Mouse (Mus musculus) lung, postnatal 36 days (tissue): Measurements from ENCODE around the gene BC107364.
"Not testable (repeated sequence)": the region's sequence is repeated elsewhere in the genome, so short reads cannot be mapped to it uniquely, and the experiment has no call there.

Source experiments
- DNase-seq: peaks from one replicate; pipeline ENCODE4 v3.0.0; 2022; ENCODE audit warnings: mixed read lengths

Gene BC107364

GRCm38 (mm10) chr3:96485361-96485760 lies 33.3 kb upstream of the BC107364 start:
- DNase-seq, result no peak

- no peak for DNase-seq
Observed at GRCm38 (mm10) chr3:96484921-96485320, 32.8 kb upstream of the BC107364 start.

DNA sequence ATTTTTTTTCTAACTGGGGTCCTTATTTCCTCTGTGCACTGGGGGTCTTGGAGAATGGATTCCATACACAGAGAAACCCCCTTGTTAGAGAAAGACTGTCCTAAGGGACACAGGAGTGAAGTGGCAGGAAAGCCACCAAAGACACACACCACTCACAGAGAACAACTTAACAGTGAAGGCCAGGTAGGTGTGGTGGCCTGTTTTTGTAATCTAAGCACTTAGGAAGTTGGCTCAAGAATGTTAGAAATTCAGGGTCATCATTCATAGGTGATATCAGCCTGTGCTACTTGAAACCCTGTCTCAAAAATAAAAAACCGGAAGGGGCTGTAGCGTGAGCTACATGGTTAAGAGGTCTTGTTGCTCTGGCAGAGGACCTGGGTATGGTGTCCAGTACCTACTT lies 31.8 kb upstream of the BC107364 start:
- DNase-seq, result no peak

- DNase-seq, result not testable (repeated sequence)
Observed at GRCm38 (mm10) chr3:96483044-96483443, 30.9 kb upstream of the BC107364 start.

DNA sequence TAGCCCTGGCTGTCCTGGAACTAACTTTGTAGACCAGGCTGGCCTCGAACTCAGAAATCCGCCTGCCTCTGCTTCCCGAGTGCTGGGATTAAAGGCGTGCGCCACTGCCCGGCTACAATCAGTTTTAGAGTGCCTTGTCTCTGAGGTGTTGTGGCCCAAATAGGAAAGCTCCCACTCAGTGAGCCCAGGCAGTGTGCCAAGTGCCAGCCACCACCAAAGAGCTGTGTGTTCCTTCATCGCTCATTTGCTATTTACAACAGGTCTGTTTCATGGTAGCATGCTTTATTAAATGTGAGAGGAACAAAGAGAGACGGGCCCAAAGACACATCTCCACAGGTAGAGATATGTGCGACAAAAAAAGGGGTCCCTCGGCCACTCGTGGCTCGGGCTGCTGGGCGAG lies 30.3 kb upstream of the BC107364 start:
- DNase-seq, result no peak

- DNase-seq, result no peak
Observed at GRCm38 (mm10) chr3:96481856-96482255, 29.8 kb upstream of the BC107364 start.

- no peak for DNase-seq
Observed at GRCm38 (mm10) chr3:96480684-96481270, 28.7 kb upstream of the BC107364 start.

DNA sequence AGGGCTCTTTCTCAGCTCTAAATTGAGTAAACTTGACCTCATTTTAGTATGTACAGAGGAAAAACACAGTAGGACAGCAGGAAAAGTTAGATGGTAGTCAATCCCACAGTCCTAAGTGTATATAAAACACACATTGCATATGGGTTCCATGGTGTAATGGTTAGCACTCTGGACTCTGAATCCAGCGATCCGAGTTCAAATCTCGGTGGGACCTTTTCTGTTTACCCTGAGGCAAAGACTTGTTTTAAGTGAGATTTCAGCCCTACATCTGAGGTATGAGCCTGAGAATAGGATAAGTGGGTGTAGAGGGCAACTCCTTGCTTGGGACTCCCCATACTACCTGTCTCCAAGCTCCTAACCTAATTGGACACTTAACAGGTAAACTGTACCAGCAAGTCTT lies 27.1 kb upstream of the BC107364 start:
- DNase-seq, result no peak

GRCm38 (mm10) chr3:96477558-96477957 lies 25.5 kb upstream of the BC107364 start:
- DNase-seq, result no peak

- no peak for DNase-seq
Observed at GRCm38 (mm10) chr3:96477084-96477483, 25.0 kb upstream of the BC107364 start.

- no peak for DNase-seq
Observed at GRCm38 (mm10) chr3:96474909-96475655, 23.0 kb upstream of the BC107364 start.

- not testable (repeated sequence) for DNase-seq
Observed at GRCm38 (mm10) chr3:96473556-96473955, 21.4 kb upstream of the BC107364 start.

- DNase-seq, result no peak
Observed at GRCm38 (mm10) chr3:96472066-96472465, 20.0 kb upstream of the BC107364 start.

- no peak for DNase-seq
Observed at GRCm38 (mm10) chr3:96469626-96470025, 17.5 kb upstream of the BC107364 start.

GRCm38 (mm10) chr3:96468335-96468734 lies 16.2 kb upstream of the BC107364 start:
- not testable (repeated sequence) for DNase-seq

GRCm38 (mm10) chr3:96467641-96468040 lies 15.5 kb upstream of the BC107364 start:
- DNase-seq, result no peak

DNA sequence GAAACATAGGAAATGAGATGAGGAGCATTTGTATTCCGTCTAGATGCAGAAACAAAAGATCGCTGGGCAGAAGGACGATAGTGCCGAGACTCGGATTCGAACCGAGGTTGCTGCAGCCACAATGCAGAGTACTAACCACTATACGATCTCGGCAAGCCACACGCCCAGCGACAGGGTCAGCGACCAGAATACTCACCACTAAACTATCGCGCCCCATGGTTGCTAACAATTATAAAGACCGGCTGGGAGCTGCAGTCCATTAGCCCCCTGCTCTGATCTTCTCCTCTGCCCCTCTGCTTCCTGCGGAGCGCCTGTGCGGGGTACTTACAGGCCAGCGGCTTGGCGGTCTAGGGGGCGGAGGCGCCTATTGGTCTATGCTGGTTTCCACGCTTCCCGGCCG lies 11.8 kb upstream of the BC107364 start:
- DNase-seq, result no peak

GRCm38 (mm10) chr3:96460568-96460870 lies 8.4 kb upstream of the BC107364 start:
- not testable (repeated sequence) for DNase-seq

GRCm38 (mm10) chr3:96459757-96460567 lies 7.9 kb upstream of the BC107364 start:
- DNase-seq, result not testable (repeated sequence)

DNA sequence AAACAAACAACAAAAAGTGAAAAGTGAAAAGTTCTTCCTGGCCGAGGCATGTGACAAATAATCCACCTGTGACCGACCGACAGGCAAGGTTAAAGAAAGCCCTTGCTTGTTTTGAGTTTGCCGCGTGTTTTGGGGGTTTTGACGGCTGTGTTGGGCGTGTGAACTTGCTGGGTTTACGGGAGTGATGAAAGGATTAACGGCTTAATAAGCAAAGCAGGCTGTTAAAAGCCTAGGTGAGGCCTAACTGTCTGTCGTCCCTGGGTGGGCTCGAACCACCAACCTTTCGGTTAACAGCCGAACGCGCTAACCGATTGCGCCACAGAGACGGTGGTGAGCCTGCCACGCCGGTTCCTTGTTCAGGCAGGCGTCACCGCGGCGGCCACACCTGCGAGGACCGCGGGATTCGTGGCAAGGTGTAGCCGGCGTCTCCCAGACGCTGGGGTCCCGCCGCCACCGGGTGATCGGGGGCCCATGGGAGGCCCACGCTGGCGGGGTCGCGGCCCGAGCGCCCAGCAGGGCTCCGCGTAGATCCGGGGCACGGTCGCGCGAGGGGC lies 6.9 kb upstream of the BC107364 start:
- DNase-seq, result not testable (repeated sequence)

- not testable (repeated sequence) for DNase-seq
Observed at GRCm38 (mm10) chr3:96458008-96458407, 5.9 kb upstream of the BC107364 start.

GRCm38 (mm10) chr3:96451181-96451737 lies 847 bp downstream of the BC107364 start:
- not testable (repeated sequence) for DNase-seq

- DNase-seq, result not testable (repeated sequence)
Observed at GRCm38 (mm10) chr3:96450586-96450896, 1.6 kb downstream of the BC107364 start.
